Mouse (Mus musculus) left cerebral cortex, adult 8-10 months (tissue): ENCODE results near the gene Tbc1d16. TPM values are rescaled to one million over a fixed set of nuclear protein-coding genes. Genes with fewer than 3 reads are reported as not detected.

Source experiments
- DNase-seq, 2 experiments: peaks; one replicate each; pipeline ENCODE4 v3.0.0; 2022; ENCODE audit warnings: low spot score in 2 of 2
- total RNA-seq, 4 experiments: library from RNA; stranded (reverse); gene quantifications; 2 replicates each; pipeline ENCODE4 v1.2.4; 2022

The Tbc1d16 gene
- total RNA-seq, 4 experiments from 2014 or later: 32.9 to 39.8 (median 35.6) TPM

DNA sequence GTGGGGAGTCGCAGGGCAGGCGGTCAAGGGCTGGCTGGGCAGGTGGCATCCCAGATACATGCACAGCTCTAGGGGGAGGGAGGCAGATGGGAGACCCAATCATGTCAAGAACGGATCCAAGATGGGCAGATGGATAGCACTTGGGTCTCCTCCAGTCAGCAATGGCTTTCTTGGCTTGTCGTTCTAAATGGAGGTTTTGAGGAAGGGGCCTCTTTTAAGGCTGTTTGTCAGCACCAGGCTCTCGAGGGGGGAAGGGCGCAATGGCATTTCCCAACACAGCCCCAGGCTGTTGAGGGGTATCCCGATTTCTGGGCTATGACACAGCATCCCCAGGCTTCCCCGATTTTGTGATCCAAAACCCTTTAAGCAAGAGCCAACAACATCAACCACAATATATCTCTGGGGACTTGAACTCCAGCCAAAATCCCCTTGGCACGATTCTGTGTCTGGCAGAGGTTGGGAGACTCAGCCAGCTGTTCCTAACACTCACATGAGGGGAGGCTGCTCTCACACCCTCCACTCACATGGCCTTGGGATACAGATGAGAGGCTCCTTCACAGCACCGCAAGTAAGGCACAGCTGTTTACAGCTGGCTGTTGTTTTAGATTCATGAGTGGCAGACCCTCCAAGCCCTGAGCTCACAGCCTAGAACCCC lies 18.8 kb downstream of the Tbc1d16 start:
- DNase-seq: no peak

DNA sequence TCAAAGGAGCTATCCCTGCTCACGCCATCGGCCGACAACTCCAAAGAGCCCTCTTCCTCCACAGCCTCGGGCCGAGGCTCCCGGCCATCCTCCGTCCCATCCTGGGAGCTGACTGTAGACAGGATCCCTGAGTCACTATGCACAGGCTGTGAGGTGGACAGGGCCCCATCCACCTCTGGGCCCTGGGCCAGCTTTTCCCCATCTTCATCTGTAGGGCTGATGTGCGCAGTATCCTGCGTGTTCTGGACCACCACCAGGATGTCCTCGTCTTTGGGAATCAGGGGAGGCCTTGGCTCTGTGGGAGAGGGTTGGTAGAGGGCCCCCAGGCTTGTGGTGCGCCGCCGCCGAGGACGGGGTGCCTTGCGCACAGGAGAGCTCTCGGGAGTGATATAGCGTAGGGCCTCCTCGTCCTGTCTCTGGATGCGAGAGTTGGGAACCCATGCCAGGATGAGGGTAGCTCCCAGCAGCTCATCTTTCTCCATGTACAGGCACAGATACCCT lies 19.4 kb downstream of the Tbc1d16 start:
- DNase-seq: no peak

DNA sequence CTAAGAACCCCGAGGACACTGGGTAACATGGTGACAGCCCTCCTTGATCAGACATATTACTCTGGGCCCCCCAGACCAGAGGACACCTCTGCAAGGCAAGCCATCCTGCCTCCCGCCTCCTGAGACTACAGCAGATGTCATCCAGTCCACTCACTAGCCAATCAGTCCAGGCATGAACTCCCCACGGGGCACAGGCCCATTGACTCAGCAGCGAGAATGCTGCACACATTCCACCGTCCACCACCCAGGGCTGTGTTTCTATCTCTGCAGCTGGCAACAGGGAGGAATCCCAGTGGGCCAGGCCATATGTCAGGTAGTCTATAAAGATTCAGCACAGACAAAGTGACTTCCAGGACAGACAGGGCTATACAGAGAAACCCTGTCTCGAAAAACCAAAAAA lies 20.3 kb downstream of the Tbc1d16 start:
- DNase-seq: no peak

DNA sequence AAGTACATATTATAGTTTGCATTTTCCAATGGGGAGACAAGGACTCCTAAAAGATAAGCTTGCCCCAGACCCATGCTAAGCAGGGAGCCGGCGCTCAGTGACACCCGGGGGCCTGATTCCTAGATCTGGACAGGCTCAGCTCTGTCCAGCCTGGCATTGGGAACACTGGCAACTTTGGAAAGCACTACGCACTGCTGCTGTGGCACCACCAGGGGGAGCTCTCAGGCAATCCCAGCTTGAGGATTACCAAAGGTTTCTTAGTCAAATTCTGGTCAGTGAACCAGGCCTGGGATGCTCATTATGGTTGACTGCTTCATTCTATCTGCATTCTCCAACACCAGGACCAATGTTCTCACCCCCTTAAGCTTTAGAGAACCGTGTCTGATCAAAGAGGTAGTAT lies 21.7 kb downstream of the Tbc1d16 start:
- no peak for DNase-seq

- no peak for DNase-seq
Observed at GRCm38 (mm10) chr11:119205738-119206137, 22.6 kb downstream of the Tbc1d16 start.

DNA sequence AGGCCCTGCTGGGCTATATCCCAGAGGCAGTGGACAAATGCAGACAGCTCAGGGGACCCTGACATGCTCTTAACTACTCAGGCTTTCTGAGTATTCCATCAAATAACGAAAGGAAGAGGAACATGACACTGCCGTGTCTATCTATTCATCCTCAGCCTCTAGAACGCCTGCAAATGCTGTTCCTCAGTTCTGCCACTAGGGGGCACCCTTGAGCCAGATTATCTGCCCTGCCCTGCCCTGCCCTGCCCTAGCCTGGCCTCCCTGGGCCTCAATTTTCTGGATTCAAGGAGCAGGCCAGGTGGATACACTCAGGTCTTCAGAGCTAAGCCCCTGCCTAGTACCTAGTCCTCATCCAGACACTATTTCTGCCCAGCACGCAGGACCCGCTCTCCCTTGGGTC lies 24.9 kb downstream of the Tbc1d16 start:
- no peak for DNase-seq

- no peak for DNase-seq
Observed at GRCm38 (mm10) chr11:119199233-119199601, 29.1 kb downstream of the Tbc1d16 start.

- peak; percentile 37 to 77 for DNase-seq
Observed at GRCm38 (mm10) chr11:119198564-119199232, 29.6 kb downstream of the Tbc1d16 start.

DNA sequence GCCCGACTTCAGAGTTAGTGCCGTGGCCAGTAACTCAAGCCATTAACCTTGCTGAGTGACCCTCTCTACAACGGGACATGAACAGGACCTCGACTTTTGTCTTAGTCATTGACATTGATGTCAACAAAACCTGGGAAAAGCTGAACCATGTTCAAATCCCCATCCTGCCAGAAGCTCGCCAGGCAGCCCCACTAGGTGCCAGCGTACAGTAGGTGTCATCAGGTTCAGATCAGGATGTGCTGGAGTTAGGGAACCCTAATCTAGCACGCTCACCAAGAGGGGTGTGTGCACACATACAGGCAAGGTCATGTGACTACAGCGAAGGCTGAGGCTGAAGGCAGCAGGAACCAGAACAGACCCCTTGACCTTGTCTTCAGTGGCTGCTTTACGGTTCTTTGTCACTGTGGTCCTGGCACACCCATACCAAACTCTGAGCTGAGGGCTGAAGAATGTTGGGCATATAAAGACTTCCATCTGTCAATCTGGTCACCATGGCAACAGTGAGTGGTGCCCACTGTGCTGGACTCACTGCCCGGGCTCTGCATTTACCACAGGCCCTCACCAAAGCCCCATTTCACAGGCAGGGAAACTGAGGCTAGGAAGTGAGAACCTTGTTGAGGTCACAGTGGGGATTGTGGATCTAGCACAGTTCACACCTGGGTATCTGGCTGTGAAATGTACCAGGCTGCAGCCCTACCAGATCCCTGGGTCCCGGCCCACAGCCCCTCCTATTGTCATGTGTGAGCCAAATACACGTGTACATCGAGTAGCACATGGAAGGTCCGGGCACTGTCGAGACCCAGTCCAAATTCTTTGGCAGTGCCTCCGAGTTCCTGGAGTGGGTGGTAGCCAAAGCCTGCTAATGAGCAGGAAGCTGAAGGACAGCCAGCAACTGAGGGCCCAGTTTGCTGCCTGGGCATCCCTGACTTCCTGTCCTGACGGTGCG lies 30.4 kb downstream of the Tbc1d16 start:
- DNase-seq: no peak

- DNase-seq: no peak
Observed at GRCm38 (mm10) chr11:119192605-119193004, 35.7 kb downstream of the Tbc1d16 start.

DNA sequence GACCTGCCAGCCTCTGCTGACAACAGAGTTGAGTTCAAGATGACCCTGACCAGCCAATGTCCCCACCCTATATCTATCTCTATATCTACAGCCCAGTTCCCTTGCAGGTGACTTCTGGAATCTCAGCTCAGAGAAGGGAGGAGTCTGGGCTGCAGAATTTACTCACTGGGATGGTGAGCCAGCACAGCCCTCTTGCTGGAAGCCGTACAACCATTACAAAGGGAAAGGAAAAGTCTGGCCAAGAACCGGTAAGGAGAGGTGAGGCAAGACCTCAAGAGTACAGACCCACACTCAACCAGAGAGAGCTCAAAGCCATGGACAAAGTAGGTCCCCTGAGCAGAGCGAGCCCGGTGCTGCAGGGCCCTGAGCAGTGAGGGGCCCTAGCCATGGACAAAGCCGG lies 36.1 kb downstream of the Tbc1d16 start:
- no peak for DNase-seq

GRCm38 (mm10) chr11:119191606-119192081 lies 36.7 kb downstream of the Tbc1d16 start:
- no peak for DNase-seq

DNA sequence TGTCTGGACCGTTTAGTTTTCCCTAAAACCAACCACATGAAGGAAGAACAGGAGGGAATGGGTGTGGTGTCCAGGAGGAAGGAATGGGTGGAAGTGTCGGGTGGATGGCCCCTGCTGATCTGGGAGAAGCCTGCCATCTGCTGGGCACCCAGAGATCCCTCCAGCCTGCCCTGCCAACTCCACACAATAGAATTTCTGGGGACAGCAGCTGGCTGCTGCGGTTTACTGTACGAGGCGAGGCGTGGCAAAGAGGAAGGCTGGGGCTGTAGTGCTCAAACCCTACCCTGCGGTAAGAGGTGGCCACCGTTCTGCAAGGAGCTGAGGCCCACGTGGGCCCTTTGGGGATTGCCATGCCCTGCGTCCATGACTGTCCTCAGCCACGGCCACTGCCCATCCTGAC lies 37.8 kb downstream of the Tbc1d16 start:
- no peak for DNase-seq

DNA sequence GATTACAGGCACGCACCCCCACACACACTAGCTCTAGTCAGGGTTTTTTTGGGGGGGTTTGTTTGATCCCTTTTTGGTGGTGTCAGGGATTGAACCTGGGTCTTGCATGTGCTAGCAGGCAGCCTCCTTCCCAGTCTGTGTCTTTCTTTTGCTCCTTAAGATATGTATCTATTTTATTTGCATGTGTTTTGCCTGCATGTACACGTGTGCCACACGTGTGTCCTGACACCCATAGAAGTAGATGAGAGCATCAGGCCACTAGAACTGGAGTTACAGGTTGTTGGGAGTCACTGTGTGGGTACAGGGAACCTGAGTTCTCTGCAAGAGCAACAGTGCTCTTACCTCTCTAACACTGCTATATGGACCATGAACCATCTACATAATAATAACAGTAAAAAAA lies 39.0 kb downstream of the Tbc1d16 start:
- no peak for DNase-seq

GRCm38 (mm10) chr11:119188389-119188788 lies 39.9 kb downstream of the Tbc1d16 start:
- no peak for DNase-seq

DNA sequence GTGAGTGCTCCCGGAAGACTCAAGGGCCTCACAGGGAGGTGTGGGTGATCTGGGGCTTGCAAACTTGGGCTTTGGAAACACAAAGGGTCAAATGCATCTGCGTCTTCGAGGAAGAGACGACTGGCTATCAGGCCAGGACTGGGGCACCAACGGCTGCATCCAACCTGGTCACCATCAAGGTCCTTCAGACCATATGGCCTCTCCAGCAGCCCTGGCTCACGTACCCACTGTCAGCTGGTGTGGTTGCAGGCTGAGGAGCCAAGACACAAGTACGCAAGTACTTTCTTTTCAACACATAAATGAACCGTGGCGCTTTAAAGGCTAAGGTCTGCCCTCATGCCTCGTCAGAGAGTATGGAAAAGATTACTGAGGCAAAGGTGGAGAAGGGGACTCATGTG lies 40.5 kb downstream of the Tbc1d16 start:
- no peak for DNase-seq

DNA sequence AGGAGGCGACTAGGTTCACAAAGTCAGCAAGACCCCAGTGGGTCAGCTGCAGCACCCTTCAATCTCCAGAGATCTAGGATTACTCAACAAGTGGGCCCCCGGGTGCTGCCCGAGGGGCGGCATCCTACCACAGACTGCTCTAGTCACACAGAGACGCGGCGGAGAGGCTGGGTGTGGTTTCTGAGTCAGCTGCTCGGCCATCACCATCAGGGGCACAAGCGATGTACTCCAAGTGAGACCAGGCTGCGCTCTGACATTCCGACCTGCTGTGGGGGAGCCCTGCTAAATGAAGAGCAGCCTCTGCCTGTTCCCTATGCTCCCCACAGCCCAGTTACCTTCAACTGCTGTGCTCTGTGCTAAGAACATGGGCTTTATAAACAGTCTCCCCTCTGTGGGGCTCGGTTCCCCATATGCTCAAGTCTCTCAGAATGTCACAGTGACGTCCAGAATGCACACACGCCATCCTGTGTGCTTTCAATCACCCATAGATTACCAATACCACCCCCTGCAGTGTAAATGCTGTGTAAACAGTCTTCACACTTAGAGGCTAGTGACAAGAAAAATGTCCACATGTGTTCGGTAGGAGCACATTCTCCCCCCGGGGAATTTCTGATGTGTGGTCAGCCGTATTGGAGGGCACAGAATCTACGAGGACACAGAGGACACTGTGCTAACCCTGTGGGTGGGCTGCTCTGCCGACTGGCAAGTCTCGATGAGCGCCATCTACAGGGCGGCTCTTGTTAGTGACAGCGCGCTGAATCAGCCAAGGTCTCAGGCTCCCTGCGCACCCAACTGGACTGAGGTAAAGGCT lies 41.1 kb downstream of the Tbc1d16 start:
- peak; percentile 34 to 53 for DNase-seq

DNA sequence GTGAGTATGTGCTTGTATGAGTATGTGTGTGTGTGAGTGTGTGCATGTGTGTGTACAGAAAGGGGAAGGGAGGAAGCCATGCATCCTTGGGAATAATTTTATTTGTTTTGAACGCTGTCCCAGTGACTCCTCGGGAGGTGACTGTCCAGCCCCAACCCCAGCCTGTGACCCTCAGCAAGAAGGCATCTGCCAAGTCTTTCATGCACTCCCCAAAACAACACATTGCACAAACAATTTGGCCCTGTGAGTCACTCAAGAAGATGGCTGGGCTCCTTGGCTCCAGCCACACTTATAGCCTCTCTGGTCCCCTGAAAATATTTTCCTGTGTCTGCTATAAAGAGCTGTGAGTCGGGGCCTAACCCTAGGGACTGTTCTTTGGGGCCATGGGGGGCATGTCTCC lies 41.9 kb downstream of the Tbc1d16 start:
- no peak for DNase-seq

- DNase-seq: no peak
Observed at GRCm38 (mm10) chr11:119183684-119184310, 44.5 kb downstream of the Tbc1d16 start.

- no peak for DNase-seq
Observed at GRCm38 (mm10) chr11:119181861-119182395, 46.4 kb downstream of the Tbc1d16 start.
